Mouse (Mus musculus) heart, postnatal 10 days (tissue): ENCODE data around the gene 1110059E24Rik. TPM values are rescaled to one million over a fixed set of nuclear protein-coding genes. Genes with fewer than 3 reads are reported as not detected.
A peak's percentile ranks its signal among the peaks of the same experiment; 100 is the strongest.

Experiments used
- DNase-seq, 2 experiments: peaks; one replicate each; pipeline ENCODE4 v3.0.0; 2021
- intact Hi-C: fragments of 180-260 bp; cut with DNase I; formaldehyde crosslinking; loops from one replicate; pipeline ENCODE4 v1.15.1; 2025
- total RNA-seq, 2 experiments: library from RNA; stranded (reverse); gene quantifications; 2 replicates each; pipeline ENCODE4 v1.2.3; 2021

Gene 1110059E24Rik
- 10 to 100 TPM; 20.6 to 24.0 TPM for total RNA-seq

- intact Hi-C loops = loop anchor here (2.0 to 10.0 kb wide), 4 partner anchors 82 to 380 kb away; partner anchors contain the start of gene Zfand5
- DNase-seq = peak; percentile 98
These were observed at the start of gene 1110059E24Rik for GRCm38 (mm10) chr19:21652285-21653171. Gene 1110059E24Rik (minus strand): TSS chr19:21652976.

GRCm38 (mm10) chr19:21680986-21681385 is 28.2 kb upstream of the 1110059E24Rik start:
- no peak for DNase-seq
- intact Hi-C loops = no loop called here

GRCm38 (mm10) chr19:21680091-21680490 is 27.3 kb upstream of the 1110059E24Rik start:
- intact Hi-C loops = no loop called here
- no peak for DNase-seq

GRCm38 (mm10) chr19:21674354-21675096 is 21.7 kb upstream of the 1110059E24Rik start:
- intact Hi-C loops = no loop called here
- DNase-seq = no peak

- intact Hi-C loops = no loop called here
- no peak for DNase-seq
These were observed 16.9 kb upstream of the 1110059E24Rik start for GRCm38 (mm10) chr19:21669650-21670049.

GRCm38 (mm10) chr19:21663756-21664456 is 11.1 kb upstream of the 1110059E24Rik start:
- intact Hi-C loops = no loop called here
- DNase-seq = no peak

- intact Hi-C loops = no loop called here
- DNase-seq = no peak
These were observed 8.0 kb upstream of the 1110059E24Rik start for GRCm38 (mm10) chr19:21660734-21661133.

GRCm38 (mm10) chr19:21654788-21655187 is 2.0 kb upstream of the 1110059E24Rik start:
- intact Hi-C loops = loop anchor here (5.0 to 10.0 kb wide), 3 partner anchors 83 to 382 kb away; partner anchors contain the start of gene Zfand5
- no peak for DNase-seq

GRCm38 (mm10) chr19:21653172-21653981 is 601 bp upstream of the 1110059E24Rik start, which contains the start of gene Abhd17b:
Gene Abhd17b (plus strand): TSS chr19:21653185.
- DNase-seq = peak; percentile 70 to 75
- intact Hi-C loops = loop anchor here (2.0 to 10.0 kb wide), 4 partner anchors 83 to 381 kb away; partner anchors contain the start of gene Zfand5

- DNase-seq = no peak
These were observed 1.1 kb downstream of the 1110059E24Rik start for GRCm38 (mm10) chr19:21651664-21652063.

GRCm38 (mm10) chr19:21646142-21646541 is 6.6 kb downstream of the 1110059E24Rik start:
- no peak for DNase-seq
- intact Hi-C loops = no loop called here

More at GRCm38 (mm10) chr19:21651664-21652063, 1.1 kb downstream of the 1110059E24Rik start:
- intact Hi-C loops = loop anchor here (2.0 to 10.0 kb wide), 4 partner anchors 81 to 379 kb away; partner anchors contain the start of gene Zfand5

GRCm38 (mm10) chr19:21645301-21645700 is 7.5 kb downstream of the 1110059E24Rik start:
- intact Hi-C loops = no loop called here
- DNase-seq = no peak

GRCm38 (mm10) chr19:21643935-21644334 is 8.8 kb downstream of the 1110059E24Rik start:
- DNase-seq = no peak
- intact Hi-C loops = no loop called here

GRCm38 (mm10) chr19:21637672-21638071 is 15.1 kb downstream of the 1110059E24Rik start:
- intact Hi-C loops = no loop called here
- no peak for DNase-seq

GRCm38 (mm10) chr19:21636907-21637306 is 15.9 kb downstream of the 1110059E24Rik start:
- intact Hi-C loops = no loop called here
- no peak for DNase-seq

GRCm38 (mm10) chr19:21635406-21635805 is 17.4 kb downstream of the 1110059E24Rik start:
- no peak for DNase-seq
- intact Hi-C loops = no loop called here

- no peak for DNase-seq
- intact Hi-C loops = no loop called here
These were observed 22.0 kb downstream of the 1110059E24Rik start for GRCm38 (mm10) chr19:21630656-21631331.

- intact Hi-C loops = no loop called here
- DNase-seq = no peak
These were observed 23.3 kb downstream of the 1110059E24Rik start for GRCm38 (mm10) chr19:21629501-21629900.

GRCm38 (mm10) chr19:21629030-21629429 is 23.7 kb downstream of the 1110059E24Rik start:
- DNase-seq = no peak
- intact Hi-C loops = no loop called here
